Mouse (Mus musculus) monocyte, adult 2 months (primary cell): ENCODE data around the gene Vps29.
A peak's percentile ranks its signal among the peaks of the same experiment; 100 is the strongest.
"Not testable (repeated sequence)": the region's sequence is repeated elsewhere in the genome, so short reads cannot be mapped to it uniquely, and the experiment has no call there.

Experiments used
- DNase-seq, 2 experiments: peaks; one replicate each; pipeline ENCODE4 v3.0.0; 2022; ENCODE audit warnings: low spot score in 2 of 2, low read depth in 1 of 2

The Vps29 gene

GRCm38 (mm10) chr5:122353807-122354491, at the start of gene Vps29, which contains the start of gene Rad9b:
Vps29 (plus strand) TSS chr5:122354369.
Rad9b (minus strand) TSS chr5:122354233.
- DNase-seq: peak; percentile 88 to 94

GRCm38 (mm10) chr5:122304541-122304940, 49.6 kb upstream of the Vps29 start:
- DNase-seq: no peak

GRCm38 (mm10) chr5:122305472-122305871, 48.7 kb upstream of the Vps29 start:
- DNase-seq: no peak

DNA sequence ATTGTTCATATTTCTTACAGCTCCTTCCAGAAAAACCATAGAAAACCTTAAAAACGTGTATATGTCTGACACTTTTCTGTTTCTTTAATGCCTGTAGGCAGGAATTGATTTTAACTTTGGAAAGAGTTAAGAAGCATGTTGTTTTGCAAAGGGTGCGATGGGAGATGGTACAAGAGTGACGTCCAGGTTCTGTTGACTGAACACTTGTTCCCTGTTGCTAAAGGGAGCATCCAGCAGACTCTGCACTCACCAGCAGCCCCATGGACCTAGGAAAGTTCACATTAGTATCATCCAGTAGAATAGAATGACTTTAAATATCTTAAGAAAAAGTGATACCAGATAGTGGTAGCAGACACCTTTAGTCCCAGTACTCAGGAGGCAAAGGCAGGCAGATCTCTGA, 47.6 kb upstream of the Vps29 start:
- no peak for DNase-seq

DNA sequence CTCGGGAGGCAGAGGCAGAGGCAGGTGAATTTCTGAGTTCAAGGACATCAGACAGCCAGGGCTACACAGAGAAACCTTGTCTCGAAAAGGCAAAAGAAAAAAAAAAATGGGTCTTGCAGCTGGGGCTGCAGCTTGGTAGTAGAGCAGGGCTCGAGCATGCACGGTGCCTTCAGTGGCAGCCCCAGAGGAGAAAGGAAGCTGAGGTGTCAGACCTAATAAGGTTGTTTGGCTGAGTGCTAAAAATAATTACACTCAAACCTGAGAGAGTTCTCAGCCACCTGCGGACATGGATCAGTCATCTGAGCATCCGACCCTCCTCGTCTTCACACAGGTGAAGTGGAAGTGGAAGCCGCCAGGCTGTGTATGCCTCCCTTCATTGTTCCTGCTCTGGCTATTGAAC, 43.5 kb upstream of the Vps29 start:
- no peak for DNase-seq

GRCm38 (mm10) chr5:122311692-122312091, 42.5 kb upstream of the Vps29 start:
- no peak for DNase-seq

DNA sequence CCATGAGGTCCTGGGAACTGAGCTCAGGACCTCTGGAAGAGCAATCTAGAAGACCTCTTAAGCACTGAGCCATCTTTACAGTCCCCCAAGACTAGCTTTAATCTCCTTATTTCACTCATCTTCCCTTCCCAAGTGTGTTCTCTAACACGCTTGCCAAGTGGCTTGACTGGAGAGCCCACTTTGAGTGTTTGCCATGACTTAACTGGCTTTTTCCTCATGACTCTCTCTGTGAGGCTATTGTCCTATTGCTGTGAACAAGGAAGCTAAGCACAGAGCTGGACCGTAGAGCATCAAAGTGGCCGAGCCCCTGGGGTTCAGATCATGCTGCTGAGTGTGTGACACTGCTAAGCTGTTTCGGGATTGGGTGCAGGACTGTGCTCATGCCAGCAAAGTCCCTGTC, 41.8 kb upstream of the Vps29 start:
- no peak for DNase-seq

- DNase-seq: no peak
These were observed 41.1 kb upstream of the Vps29 start for GRCm38 (mm10) chr5:122312942-122313684.

- DNase-seq: peak in 1 of 2 experiments; percentile 19
These were observed 39.1 kb upstream of the Vps29 start for GRCm38 (mm10) chr5:122314966-122315667.

DNA sequence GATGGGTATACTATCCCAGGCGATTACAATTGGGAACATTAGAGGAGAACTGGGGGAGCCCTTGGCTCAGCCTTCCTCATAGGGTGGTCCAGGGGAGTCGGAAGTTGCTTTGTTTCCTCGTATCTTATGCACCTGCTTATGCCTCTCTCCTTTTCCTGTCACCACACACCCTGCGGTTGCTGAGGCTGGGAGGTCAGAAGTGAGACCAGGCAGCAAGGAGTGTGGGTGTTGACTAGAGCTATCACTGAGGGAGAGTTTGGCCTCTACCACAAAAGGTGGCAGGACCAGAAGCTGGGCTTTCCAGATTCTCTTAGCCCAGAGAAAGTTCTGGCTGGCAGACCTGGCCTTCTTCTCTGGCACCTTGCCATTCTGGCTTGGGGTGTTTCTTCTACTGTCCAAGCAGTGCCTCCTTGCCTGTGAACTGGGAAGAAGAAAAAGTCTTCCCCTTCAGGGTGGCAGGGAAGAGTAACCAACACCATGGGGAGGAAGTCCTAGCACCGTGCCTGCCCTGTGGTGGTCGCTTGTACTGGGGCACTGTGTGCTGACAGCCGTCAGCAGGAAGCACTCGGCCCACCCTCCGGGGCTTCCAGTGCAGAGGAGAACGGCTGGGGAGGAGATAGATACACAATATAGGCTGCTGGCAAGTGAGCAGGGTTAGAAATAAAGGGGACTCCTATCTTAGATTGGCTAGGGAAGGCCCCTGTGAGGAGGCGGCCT, 36.7 kb upstream of the Vps29 start:
- DNase-seq: no peak

DNA sequence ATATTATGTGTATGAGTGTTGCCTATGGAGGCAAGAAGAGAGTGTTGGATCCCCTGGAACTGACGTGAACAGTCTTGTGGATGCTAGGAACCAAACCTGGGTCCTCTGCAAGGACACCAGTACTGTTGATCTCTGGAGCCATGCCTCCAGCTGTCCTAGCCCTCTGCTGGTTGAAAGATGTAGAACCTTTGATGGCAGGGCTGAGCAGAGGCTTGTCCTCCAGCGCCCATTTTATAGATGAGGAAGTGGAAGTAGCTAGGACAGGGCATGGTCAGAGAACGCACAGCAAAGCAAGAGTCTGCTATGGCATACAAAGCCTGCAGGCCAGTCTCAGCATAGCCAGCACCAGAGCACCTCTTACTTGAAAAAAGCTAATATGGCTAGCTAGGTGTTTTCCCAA, 36.1 kb upstream of the Vps29 start:
- peak; percentile 66 to 69 for DNase-seq

DNA sequence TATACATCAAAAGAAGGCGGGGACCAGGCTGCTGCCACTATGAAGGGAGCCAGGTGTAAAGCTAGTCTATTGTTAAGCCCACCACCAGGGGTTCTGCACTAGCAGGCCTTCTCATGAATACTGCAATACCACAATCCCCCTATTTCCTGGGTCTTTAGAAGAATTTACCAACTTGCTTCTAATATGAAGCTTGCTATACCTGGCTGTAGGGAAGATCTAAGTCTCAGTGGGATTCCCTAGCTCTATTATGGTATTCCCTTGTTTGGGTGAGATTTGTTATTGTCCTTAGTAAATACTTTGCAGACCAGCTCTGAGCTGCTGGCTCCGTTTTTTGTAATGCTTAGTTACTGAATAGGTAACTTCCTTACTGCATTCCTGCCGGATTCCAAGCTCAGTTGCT, 35.2 kb upstream of the Vps29 start:
- DNase-seq: not testable (repeated sequence)

GRCm38 (mm10) chr5:122319474-122320204, 34.5 kb upstream of the Vps29 start:
- DNase-seq: no peak

DNA sequence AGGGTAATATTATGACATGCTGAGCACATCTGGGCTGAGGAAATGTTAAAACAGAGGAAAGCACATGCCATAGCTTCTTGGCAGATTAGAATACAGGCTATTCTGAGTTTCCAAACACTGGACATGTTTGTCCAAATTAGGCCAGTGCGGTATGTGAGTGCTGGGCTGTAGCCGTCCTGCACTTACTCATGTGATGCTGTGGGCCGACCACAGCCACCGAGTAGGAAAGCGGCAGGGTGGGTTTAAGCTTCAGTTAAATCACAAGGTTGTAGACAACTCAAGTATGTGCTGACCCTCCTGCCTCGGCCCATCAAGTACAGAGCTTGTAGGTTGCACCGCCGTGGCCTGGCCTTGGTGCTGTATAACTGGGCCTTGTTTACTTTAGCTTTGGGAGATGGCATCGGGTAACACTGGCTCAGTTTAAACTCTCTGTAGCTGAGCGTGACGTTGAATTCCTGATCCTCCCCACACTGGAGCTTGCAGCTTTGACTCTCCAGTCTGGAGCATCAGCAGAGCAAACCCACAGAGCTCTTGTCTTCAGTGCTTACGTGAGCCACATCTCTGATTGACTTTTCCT, 33.9 kb upstream of the Vps29 start:
- DNase-seq: no peak

GRCm38 (mm10) chr5:122323523-122323922, 30.6 kb upstream of the Vps29 start:
- DNase-seq: no peak

GRCm38 (mm10) chr5:122324608-122325431, 29.3 kb upstream of the Vps29 start:
- no peak for DNase-seq

DNA sequence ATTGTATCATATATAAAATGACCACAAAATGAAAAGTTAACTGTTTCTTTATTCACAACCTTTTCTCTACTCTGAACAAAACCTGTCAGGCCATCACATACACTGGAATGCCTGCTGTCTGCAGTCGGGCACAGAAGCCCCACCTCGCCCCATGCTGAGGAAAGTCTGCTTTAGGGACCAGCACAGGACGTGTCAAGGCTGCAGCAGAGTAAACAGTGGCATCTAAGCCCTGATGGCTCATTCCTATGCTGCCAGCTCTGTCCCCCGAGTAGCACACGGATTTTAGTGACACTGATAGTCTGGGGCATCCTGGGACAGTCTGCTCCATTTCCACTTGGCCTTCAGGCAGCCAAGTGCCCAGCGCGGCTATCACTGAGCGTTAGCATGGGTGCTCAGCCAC, 28.7 kb upstream of the Vps29 start:
- DNase-seq: no peak

GRCm38 (mm10) chr5:122327283-122327682, 26.9 kb upstream of the Vps29 start:
- no peak for DNase-seq

DNA sequence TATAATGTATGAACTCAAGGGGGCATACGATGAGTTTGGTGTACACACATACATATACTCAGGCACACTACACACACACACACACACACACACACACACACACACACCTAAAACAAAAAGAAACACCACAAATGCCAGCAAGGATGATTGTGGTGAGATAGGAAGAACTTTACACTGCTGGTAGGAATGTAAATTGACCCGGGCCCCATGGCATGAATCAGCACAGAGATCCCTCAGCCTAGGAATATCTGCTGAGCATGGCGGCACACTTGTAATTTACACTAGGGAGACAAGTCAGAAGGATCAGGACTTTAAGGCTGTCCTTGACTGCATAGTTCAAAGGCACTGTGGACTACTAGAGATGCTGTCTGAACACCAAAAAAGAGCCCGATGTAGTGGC, 23.9 kb upstream of the Vps29 start:
- no peak for DNase-seq
